Mouse (Mus musculus) olfactory bulb, adult 2 months (tissue): Measurements from ENCODE around the gene Pcdh15. TPM values are rescaled to one million over a fixed set of nuclear protein-coding genes. Genes with fewer than 3 reads are reported as not detected.

ENCODE experiments used
- H3K27ac ChIP-seq: fragments of 200-500 bp; 2 replicates; pipeline ENCODE4 v1.5.1; 2012; ENCODE audit warnings: low read depth, low read length; ENCODE audit not compliant: insufficient read depth
- H3K4me1 ChIP-seq: fragments of 200-500 bp; 2 replicates; pipeline ENCODE4 v1.6.1; 2012; ENCODE audit warnings: low read length; ENCODE audit not compliant: control insufficient read depth, insufficient read depth
- H3K4me3 ChIP-seq: fragments of 200-500 bp; 2 replicates; pipeline ENCODE4 v1.5.1; 2012; ENCODE audit warnings: mild to moderate bottlenecking, low read depth, low read length, moderate library complexity; ENCODE audit not compliant: insufficient read depth
- CTCF ChIP-seq: fragments of 200-500 bp; IDR thresholded peaks from 2 replicates; pipeline ENCODE4 v1.5.1; 2012; ENCODE audit warnings: low read depth, mild to moderate bottlenecking, low read length, moderate library complexity; ENCODE audit not compliant: insufficient read depth
- POLR2A ChIP-seq: fragments of 200-500 bp; IDR thresholded peaks from 2 replicates; pipeline ENCODE4 v1.6.1; 2012; ENCODE audit warnings: mild to moderate bottlenecking, low read depth, low read length, moderate library complexity; ENCODE audit not compliant: insufficient read depth
- WGBS: fragments of 180-500 bp; shearing (Covaris S2); methylation state at CpG from one replicate; pipeline ENCODE4 v1.1.7; 2018; 5-methylcytosine and 5-hydroxymethylcytosine counted together
- polyA plus RNA-seq: library from polyadenylated mRNA; stranded (reverse); fragments of >200 nt; gene quantifications from 2 replicates; pipeline ENCODE4 v1.2.4, GENCODE M21; 2012; ENCODE audit warnings: low replicate concordance; ENCODE audit not compliant: missing spikeins, insufficient read depth, insufficient read length

Gene Pcdh15
- polyA plus RNA-seq, 1 experiment = not detected

DNA sequence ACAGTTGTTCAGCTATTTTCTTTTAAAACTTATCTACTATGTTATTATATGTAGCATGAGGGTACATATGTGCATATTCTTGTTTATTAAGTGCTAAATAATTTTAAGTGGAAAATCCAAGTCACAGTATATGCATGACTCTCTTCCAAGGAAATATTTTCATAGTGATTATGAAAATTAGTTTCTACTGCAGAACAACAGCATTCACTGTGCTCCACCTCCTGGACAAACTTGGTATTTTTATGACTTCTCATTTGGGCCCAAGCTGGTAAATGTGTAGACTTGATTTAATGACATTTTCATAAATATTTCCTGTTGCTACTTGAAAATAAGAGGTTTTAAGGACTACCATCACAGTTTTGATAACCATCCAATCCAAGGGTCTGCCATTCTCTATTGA lies 1104.5 kb downstream of the Pcdh15 start:
- Histone ChIP-seq H3K4me1 (no peaks in the 10 kb centered on the region), H3K4me3 (no peak overlapping the region), H3K27ac (no peak overlapping the region)
- TF ChIP-seq CTCF (no peak), POLR2A (no peak)

DNA sequence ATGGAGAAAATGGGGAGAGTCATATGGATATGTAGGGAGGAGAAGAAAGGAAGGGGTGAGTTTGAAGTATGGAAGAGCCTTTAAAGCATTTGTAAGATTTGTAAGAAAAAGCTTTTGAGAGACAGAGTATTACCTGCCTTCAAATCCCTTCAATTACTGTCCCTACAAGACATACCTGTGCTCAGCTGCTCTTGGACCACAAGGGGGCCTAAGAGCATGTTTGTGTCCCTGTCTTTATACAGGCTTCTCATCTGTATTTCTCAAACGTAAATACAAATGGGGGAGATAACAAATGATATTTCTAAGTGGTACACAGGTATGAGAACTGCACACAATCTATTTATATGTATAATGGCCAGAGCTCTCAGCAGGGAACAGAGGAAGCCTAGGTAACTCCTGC lies 1118.1 kb downstream of the Pcdh15 start:
- Histone ChIP-seq H3K4me3 (no peak overlapping the region), H3K27ac (no peak overlapping the region), H3K4me1 (no peaks in the 10 kb centered on the region)
- WGBS = 48% methylated on average over 1 of the region's 1 CpGs
- TF ChIP-seq CTCF (no peak), POLR2A (no peak)

DNA sequence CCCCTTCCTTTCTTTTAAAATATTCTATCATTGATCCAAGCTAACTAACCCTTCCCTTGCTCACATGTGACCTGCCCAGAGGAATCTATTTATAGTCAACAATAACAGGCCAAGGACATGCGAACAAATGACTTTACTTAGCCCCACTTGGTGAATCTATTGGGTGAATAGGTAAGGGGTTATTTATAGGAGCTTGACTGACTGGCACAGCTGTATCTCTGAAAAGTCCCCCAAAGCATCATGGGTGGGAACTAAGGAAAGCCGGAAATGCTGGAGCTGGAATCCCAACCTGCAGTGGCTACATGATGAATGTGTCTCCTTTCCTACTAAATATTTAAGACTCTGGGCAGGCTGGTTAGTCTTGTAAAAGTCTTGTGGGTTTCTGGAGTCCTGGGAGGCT lies 1121.3 kb downstream of the Pcdh15 start:
- H3K4me3 ChIP-seq = no peak overlapping the region
- no peak for TF ChIP-seq CTCF
- no peak for TF ChIP-seq POLR2A
- 84% methylated on average over 2 of the region's 2 CpGs for WGBS
- no peaks in the 10 kb centered on the region for H3K4me1 ChIP-seq
- no peak overlapping the region for H3K27ac ChIP-seq

DNA sequence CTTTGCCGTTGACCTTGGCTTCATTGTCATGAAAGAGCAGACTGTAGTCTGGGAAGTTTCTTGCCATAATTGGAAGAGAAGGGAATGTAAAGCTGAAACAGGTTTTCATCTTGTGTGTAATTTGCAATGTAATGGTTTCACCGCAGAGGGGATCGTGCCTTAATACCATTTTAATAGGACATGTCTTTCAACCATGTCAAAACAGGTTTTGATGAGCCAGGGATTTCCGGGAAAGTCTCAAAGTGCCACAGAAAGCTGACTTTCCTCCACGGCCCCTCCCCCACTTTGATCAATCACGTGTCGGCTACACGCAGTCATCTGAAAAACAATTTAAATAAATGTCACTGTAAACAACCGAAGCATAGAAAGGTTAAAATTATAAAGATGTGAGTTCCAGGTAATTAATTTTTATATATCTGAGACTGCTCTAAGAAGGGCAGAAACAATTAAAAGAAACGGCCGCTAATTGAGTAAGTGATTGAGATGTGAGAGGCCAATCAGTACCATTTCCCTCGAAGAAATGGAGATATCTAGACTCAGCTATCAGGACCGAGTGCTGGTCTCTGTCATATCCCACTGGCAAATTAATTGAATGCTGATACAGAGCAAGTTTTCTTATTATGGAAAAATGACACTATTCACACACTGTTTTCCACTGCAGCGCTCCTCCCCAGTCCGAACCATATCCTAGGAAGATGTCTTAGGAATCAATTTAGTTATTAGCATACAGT lies 1158.7 kb downstream of the Pcdh15 start:
- Histone ChIP-seq H3K27ac (no peak overlapping the region), H3K4me1 (no peaks in the 10 kb centered on the region), H3K4me3 (no peak overlapping the region)
- 86% methylated on average over 15 of the region's 15 CpGs for WGBS
- TF ChIP-seq CTCF (no peak), POLR2A (no peak)

DNA sequence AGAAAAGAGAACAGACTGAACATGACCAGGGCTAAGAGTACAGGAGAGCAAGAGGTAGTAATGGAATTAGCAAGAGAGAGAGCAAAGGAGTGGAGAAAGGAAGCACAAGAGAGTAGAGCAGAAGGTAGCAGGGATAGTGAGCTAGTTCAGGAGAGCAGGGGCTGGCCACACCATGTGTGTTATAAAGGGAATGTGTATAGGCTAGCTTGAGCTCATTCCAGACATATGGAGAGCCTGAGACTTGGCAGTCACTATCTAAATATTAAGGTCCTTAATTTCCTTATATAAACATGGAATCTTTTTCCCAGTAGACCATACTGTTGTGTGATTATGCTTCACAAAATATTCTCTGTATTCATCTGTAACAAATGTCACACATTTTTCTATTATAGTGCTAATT lies 1159.5 kb downstream of the Pcdh15 start:
- TF ChIP-seq CTCF = no peak
- TF ChIP-seq POLR2A = no peak
- Histone ChIP-seq H3K27ac (no peak overlapping the region), H3K4me3 (no peak overlapping the region), H3K4me1 (no peaks in the 10 kb centered on the region)

DNA sequence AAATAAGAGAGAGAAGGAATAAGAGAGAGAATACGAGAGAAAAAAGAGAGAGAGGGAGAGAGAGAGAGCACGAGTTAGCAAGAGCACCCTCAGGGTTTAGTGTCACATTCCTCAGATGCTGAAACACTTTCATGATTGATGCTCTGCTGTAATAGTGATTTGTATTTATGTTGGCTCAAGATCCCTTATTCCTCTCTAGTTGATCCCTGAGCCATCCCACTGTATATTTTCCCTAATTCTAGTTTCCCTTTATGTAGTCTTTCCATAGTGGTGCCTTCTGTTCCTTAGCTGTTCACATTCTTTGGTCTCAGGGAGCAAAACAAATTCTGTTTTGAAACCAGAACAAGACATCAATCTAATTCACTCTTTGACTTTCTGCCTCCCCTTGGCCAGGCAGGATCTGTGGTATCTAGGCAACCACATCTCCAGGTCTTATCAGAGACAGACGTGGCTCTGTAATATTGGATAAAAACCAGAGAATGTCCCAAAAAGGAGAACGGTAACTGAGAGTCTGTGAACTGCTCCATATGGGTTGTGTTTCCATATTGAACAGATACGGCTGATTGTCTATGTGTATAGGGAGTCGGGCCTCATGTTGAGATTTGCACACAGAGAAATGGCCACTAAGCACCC lies 1170.6 kb downstream of the Pcdh15 start:
- TF ChIP-seq CTCF (no peak), POLR2A (no peak)
- Histone ChIP-seq H3K4me3 (no peak overlapping the region), H3K27ac (no peak overlapping the region), H3K4me1 (no peaks in the 10 kb centered on the region)
- WGBS = 70% methylated on average over 6 of the region's 6 CpGs

DNA sequence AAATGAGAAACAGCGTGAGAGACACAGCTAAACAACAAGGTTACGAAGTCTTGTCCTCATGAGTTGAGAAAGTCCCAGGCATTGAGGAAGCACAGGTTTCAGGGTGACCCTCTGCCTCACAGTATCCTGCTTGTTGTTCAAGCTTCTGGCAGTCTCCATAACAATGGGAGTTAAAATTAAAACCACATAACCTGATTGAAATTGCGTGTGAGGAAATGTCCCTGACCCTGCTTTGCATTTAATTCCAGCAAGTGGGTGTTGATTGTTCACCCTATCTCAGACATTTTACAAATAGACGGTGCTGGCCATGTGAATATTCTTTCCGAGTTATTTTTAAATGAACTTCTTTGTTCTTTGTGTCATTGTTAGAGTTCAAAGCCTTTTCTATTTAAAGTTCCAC lies 1171.8 kb downstream of the Pcdh15 start:
- WGBS = 61% methylated on average over 5 of the region's 5 CpGs
- TF ChIP-seq POLR2A = no peak
- no peak for TF ChIP-seq CTCF
- Histone ChIP-seq H3K27ac (no peak overlapping the region), H3K4me3 (no peak overlapping the region), H3K4me1 (no peaks in the 10 kb centered on the region)

DNA sequence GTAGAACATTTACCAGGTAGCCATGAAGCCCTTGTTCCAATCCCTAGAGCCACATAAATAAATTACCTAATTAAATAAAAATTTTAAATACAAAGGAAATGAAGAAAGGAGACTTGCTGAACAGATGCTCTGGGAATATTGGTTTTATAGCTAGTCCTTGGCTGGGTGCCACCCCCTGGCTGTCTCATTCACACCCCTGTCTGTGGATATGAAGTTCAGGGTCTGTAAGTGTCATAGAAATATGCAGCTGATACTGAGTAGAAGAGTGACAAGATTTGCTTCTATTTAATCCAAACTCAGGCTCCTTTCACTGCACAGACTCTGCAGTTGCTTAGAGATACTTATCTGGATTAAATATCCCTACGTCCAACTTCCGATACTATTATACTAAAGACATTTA lies 1205.0 kb downstream of the Pcdh15 start:
- Histone ChIP-seq H3K27ac (no peak overlapping the region), H3K4me1 (no peaks in the 10 kb centered on the region), H3K4me3 (no peak overlapping the region)
- TF ChIP-seq POLR2A = no peak
- TF ChIP-seq CTCF = no peak
- WGBS = 94% methylated on average over 2 of the region's 2 CpGs

DNA sequence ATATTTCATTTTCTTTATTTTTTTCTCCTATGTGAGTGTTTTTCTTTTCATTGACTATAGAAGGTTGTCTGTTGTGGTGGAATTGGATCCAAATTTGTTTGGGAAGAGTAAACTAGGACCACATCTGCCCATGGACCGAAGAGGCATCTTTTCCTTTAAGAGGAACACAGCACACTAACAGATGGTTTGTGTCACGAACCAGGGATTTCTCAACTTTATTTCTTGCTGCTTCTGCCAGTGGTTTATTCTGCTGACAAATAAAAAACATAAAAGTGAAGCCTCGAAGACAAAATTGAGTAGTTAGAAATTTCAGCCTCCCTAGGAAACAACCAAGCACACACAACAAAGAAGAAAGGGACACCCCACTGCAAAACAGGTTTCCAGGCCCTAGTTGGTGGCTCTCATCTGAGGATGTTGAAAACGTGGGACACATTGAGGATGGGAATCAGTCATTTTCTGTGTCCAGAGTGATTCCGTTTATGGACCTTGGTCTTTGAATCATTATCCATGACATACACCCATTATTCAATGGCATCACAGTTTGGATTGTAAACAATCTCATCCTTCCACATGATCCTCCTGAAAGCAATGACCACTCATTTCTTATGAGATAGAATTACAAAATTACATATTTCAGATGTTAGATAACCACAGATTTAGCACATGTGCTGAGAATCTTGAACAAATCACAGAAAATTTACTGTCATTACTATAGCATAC lies 1206.5 kb downstream of the Pcdh15 start:
- Histone ChIP-seq H3K4me1 (no peaks in the 10 kb centered on the region), H3K4me3 (no peak overlapping the region), H3K27ac (no peak overlapping the region)
- 83% methylated on average over 5 of the region's 5 CpGs for WGBS
- TF ChIP-seq POLR2A (no peak), CTCF (no peak)

DNA sequence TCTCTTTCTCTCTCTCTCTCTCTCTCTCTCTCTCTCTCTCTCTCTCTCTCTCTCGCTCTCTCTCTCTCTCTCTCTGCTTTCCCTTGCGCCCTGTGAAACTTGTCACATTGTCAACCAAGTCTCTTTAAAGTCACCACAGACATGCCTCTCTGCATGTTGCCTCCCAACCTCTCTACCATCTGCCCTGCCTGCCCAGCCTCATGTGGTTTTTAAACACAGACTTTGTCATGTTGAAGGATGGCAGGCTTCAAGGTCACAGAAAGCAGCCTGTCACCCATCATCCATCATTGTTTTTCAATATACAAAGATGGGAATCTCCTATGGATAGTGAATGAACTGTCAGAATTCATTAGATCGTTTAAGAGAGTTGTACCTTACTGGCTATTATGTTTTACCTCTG lies 1207.9 kb downstream of the Pcdh15 start:
- H3K27ac ChIP-seq = no peak overlapping the region
- H3K4me3 ChIP-seq = no peak overlapping the region
- no peaks in the 10 kb centered on the region for H3K4me1 ChIP-seq
- 92% methylated on average over 3 of the region's 3 CpGs for WGBS
- TF ChIP-seq POLR2A (no peak), CTCF (no peak)
